Mouse (Mus musculus): ENCODE measurements around the gene AC153137.1. TPM values are rescaled to one million over a fixed set of nuclear protein-coding genes. Genes with fewer than 3 reads are reported as not detected.
"Not testable (repeated sequence)": the region's sequence is repeated elsewhere in the genome, so short reads cannot be mapped to it uniquely, and the experiment has no call there.

The AC153137.1 gene
- not detected for total RNA-seq (2021)

DNA sequence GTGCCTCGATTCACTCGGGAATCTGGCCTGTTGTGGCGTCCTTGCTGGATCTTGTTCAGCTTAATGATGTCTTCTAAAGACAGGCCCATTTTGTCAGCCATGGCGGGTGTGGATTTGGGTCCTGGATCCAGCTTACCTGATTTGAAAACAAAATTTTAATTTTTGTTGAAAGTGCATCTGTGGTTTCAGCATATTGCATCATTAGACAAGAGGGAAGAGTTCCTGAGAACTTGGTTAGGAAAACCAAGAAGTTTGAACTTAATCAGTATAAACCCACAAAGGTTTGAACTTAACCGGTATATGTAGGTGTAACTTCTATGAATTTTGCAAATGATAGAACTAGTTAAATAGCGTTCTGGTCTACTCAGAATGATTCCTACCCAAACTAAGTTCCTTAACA lies at the start of gene AC153137.1:
Gene AC153137.1, minus strand, starts transcription at position 101 of the 400 bp plus-strand sequence.
- intact Hi-C loops (cut with DNase I); DNase-seq (ENCODE audit: extremely low spot score in 1 of 2, low spot score in 2 of 2): not testable (repeated sequence)

DNA sequence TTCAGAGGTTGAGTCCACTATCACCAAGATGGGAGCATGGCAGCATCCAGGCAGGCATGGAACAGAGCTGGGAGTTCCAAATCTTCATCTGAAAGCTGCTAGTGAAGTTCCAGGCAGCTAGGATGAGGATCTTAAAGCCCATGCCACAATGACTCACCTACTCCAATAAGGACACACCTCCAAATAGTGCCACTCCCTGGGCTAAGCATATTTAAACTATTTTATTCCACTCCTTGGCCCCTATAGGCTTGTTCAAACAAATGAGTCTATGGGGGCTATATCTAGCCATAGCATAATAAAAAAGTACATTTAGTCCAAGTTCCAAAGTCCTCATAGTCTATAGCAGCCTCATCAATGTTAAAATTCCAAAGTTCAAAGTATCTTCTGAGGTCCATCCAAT lies 45.4 kb upstream of the AC153137.1 start:
- intact Hi-C loops (cut with DNase I), result no loop called here
- DNase-seq (ENCODE audit: extremely low spot score in 1 of 2, low spot score in 2 of 2), result no peak

DNA sequence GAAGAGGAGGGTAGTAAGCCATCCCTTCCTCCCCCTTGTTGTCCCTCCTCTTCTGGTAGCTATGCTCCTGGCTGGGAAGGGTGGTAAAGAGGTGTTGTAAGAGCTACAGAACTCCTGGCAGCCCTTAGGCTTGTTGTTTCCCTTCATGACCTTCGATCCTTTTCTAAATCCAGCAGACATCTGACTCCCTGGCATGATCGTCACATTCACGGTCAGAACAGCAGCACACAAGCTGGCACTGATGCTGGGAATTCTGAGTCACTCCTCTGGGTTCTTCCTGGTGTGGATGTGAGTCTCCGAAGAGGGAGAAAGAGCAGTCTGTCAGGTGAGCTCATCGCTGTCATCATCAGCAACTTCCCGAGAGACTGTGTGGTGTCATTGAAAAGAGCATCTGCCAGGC lies 41.5 kb upstream of the AC153137.1 start:
- DNase-seq (ENCODE audit: extremely low spot score in 1 of 2, low spot score in 2 of 2), result no peak
- intact Hi-C loops (cut with DNase I), result no loop called here

GRCm38 (mm10) chr1:31017377-31017776 lies 39.6 kb upstream of the AC153137.1 start:
- intact Hi-C loops (cut with DNase I), result no loop called here
- no peak for DNase-seq (ENCODE audit: extremely low spot score in 1 of 2, low spot score in 2 of 2)

DNA sequence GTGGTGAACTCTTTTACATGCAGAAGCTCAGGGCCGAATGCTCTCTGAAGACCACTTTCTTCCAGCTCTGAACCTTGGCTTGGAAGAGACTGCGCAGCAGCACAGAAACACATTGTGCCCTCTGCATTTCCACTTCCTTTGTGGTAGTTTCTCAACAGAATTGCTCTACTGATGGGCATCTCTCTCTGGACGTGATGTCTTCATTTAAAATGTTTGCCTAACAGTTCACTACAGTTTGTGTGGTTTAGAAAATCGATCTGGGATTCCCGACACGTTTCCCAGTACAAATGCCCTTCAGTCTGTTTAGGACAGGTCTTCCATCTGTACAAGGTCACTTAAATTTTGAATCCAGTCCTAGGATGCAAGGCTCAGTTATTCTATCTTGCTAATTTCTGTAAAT lies 38.3 kb upstream of the AC153137.1 start:
- intact Hi-C loops (cut with DNase I), result no loop called here
- no peak for DNase-seq (ENCODE audit: extremely low spot score in 1 of 2, low spot score in 2 of 2)

DNA sequence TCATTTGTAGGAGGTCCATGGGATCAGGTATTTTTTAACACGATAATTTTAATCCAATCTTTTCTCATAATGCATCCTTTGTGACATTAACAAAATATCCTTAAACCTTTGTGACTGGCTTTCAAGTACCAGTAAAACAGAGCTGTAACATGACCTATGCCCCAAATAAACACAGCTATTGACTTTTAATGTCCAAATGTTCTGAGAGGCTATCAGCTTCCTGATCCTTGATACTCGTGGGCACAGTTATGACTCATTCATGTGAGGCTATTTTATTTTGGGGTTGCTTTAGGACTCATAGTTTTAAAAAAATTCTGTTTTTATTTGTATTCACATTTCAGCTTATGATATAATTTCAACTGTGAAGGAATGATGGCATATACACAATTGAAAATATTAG lies 37.5 kb upstream of the AC153137.1 start:
- intact Hi-C loops (cut with DNase I), result no loop called here
- DNase-seq (ENCODE audit: extremely low spot score in 1 of 2, low spot score in 2 of 2), result no peak

GRCm38 (mm10) chr1:30977239-30977638 lies 529 bp downstream of the AC153137.1 start:
- intact Hi-C loops (cut with DNase I), result not testable (repeated sequence)
- peak in 1 of 2 experiments; percentile 38 for DNase-seq (ENCODE audit: extremely low spot score in 1 of 2, low spot score in 2 of 2)

DNA sequence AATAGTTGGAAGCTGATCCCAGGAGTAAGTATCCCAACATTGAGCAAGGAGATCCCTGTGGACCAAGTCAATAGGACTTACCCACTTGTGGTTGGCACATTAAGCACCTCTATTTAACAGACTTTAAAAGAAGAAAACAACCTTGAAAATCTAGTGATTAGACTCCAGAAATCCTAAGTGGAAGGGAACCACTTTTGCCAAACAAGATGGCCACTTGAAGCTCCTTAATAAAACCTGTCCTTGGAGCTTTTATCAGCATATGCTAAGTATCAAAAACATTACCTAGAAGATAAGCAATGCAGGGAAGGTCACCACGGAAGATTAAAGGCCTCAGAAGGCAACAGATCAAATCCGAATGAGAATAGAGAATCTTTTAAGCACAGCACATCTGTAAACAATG lies 26.0 kb downstream of the AC153137.1 start:
- DNase-seq (ENCODE audit: extremely low spot score in 1 of 2, low spot score in 2 of 2), result no peak
- intact Hi-C loops (cut with DNase I), result no loop called here

DNA sequence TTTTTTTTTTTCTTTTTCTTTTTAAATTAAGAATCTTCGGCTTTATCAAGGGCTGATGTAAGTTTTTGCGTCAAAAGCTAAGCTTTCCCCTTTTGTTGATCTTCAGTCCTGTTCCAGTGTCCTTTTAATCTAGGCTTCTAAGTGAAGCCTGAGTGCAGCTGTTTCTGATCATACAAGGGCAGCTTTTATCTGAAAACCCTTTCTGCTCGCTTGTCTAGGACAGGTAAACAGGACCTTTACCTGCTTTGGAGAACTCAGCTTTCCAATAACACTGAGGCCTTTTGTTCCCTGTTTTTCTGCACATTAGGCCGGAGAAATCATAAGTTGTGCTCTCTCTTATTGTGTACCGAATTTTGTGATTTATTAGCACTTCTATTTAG lies 27.3 kb downstream of the AC153137.1 start:
- intact Hi-C loops (cut with DNase I), result no loop called here
- no peak for DNase-seq (ENCODE audit: extremely low spot score in 1 of 2, low spot score in 2 of 2)

DNA sequence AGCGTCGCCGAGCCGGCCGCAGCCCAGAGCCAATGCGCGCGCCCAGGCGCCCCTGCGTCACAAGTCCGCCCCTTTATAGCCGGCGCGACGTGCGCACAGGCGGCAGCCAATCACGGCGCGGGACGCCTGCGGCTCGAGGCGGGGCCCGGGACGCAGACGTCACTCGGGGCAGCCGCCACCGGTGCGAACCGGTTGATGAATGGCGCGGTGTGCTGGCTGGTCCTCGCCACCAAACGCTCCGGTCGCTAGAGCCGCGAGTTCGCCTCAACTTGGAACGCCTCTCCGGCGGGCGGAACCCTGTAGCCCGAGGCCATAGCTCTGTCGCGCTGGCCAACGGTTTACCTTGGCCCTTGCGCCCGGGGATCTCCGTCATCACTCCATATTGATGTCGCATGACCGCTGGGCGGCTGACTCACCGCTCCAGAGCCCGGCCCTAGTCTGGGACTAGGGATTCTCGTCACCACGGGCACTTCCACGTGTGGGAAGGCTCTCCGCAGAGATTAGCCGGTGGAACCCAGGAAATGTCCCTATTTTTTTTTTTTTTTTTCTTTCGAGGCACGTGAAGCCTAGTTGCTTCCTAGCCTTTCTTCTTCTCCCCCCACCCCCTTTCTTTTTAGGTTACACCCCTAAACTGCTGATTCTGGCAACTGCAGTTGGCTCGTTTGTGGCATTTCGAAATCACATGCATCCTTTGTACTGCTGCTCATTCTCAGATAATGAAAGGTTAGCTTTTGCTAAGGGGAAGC lies 27.9 kb downstream of the AC153137.1 start:
- intact Hi-C loops (cut with DNase I), result loop anchor here (5.0 kb wide), 3 partner anchors 78 to 202 kb away; partner anchors contain the start of gene Phf3
- DNase-seq (ENCODE audit: extremely low spot score in 1 of 2, low spot score in 2 of 2), result peak; percentile 95 to 99

DNA sequence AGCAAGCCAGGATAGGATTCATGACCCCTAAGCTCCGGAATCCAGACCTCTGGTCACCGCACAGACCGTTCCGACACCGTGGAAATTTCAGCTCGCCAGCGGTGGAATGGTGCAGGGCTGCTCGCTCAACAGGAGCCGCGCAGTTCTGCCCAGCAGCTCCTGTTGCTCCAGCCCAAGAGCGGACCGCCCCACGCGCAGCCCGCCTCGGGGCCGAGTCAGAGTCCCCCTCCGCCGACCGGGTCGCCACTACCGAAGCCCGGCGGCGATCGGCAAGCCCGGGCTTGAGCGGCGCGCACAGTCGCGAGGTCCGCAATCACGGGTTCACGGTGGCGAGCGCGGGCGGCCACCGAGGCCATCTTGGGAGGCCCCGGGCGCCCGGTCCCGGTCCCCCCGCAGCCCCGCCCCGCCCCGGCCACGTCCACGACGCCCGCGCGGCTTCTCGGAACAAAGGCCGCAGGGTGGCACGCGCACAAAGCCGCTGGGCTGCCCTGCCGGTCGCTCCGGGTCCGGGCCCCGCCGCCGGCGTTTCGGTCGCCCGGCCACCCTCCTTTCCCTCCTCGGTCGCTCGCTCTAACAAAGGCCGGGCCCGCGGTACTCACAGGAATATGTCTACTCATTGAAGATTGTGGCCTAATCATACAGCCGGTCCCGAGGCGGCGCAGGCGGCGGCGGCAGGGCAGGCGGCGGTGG lies 28.7 kb downstream of the AC153137.1 start:
- intact Hi-C loops (cut with DNase I), result loop anchor here (5.0 kb wide), 3 partner anchors 77 to 203 kb away; partner anchors contain the start of gene Phf3

DNA sequence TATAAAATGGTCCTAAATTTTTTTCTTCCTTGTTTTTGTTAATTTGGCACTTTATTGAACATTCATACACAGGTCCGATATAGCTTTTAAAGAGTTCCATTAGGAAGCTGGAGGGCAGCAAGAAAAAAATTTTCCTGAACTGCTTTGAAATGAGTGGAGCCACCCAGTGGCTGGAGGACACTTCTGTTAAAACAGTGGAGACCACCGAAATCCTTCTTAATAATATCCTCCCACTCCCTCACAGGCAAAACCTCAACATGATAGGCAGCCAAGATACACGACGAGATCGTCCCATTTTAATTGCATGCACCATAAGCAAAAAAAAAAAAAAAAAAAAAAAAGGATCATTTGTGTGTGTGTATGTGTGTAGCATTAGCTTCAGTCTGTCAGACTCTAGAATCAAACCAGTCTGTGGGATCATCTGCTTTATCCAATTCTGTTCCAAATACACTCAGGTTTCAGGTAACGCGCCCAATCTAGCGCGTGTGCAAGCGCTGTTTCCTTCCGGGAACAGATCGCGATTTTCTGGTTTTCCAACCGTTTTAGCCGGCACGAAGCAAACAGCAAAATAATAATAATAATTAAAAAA lies 29.3 kb downstream of the AC153137.1 start:
- DNase-seq (ENCODE audit: extremely low spot score in 1 of 2, low spot score in 2 of 2), result peak; percentile 20 to 42
- intact Hi-C loops (cut with DNase I), result loop anchor here (5.0 kb wide), 3 partner anchors 76 to 204 kb away; partner anchors contain the start of gene Phf3

More for the DNA sequence above, 28.7 kb downstream of the AC153137.1 start:
- DNase-seq (ENCODE audit: extremely low spot score in 1 of 2, low spot score in 2 of 2), result peak; percentile 35 to 79

DNA sequence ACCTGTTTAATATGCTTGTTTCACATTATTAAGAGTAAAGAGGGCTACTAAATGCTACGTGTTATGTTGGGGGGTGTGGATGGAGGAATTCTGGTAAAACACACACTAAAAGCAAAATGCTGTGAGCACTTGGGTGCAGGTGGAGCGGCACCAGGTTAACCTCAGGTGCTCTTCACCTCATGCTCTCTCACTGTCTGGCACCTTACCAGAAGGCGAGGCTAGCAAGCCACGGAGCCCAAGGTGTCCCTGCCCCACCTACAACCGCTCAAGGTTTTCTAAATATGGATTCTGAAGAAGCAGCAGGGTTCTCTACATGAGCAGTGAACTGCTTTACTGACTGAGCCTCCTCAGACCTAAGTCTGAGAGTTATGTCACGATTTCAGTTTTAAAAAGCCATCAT lies 32.6 kb downstream of the AC153137.1 start:
- intact Hi-C loops (cut with DNase I), result loop anchor here (5.0 kb wide), 3 partner anchors 73 to 207 kb away; partner anchors contain the start of gene Phf3
- DNase-seq (ENCODE audit: extremely low spot score in 1 of 2, low spot score in 2 of 2), result no peak

DNA sequence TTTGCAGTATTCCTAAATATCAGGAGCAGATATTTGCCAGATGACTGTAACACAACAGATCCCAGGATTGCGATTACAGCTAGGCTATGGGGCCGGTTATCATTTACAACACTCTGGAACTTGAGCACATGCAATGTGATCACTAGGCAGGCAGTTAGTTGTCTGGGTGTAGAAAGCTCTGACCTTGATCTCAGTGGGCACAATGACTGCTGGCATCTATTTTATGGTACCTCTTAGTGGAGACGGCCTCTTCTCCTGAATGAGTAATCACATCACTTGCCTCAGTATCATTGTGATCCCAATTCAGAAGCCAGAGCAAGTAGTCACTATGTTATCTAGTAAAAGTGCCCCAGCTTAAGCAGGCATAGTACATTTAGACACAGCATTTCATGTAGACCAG lies 37.2 kb downstream of the AC153137.1 start:
- DNase-seq (ENCODE audit: extremely low spot score in 1 of 2, low spot score in 2 of 2), result no peak
- intact Hi-C loops (cut with DNase I), result no loop called here

- DNase-seq (ENCODE audit: extremely low spot score in 1 of 2, low spot score in 2 of 2), result no peak
- intact Hi-C loops (cut with DNase I), result loop anchor here (5.0 kb wide), 1 partner anchor 136 kb away; no protein-coding TSS in a partner anchor
These were observed 39.4 kb downstream of the AC153137.1 start for GRCm38 (mm10) chr1:30938392-30938791.

GRCm38 (mm10) chr1:30937396-30937965 lies 40.3 kb downstream of the AC153137.1 start:
- DNase-seq (ENCODE audit: extremely low spot score in 1 of 2, low spot score in 2 of 2), result no peak
- intact Hi-C loops (cut with DNase I), result loop anchor here (5.0 kb wide), 1 partner anchor 135 kb away; no protein-coding TSS in a partner anchor

GRCm38 (mm10) chr1:30936488-30936887 lies 41.3 kb downstream of the AC153137.1 start:
- intact Hi-C loops (cut with DNase I), result loop anchor here (5.0 kb wide), 1 partner anchor 134 kb away; no protein-coding TSS in a partner anchor
- no peak for DNase-seq (ENCODE audit: extremely low spot score in 1 of 2, low spot score in 2 of 2)

DNA sequence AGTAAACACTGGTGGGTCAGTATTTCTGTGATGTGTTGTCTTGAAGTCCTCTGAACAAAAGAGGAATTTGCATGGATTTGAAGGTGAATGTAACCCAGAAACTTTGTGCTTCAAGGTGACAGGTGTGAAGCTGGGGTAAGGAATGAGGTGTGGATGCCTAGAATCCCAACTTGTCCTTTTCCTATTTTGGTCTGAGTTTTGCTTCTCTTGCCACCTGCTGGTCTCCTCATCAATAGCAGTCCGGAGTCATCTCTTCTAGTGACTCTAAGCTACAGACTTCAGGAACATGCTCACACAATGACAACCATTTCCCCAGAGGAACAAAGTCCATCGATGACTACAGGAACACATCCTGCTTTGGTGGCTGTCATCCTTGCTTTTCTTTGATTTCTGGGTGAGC lies 46.9 kb downstream of the AC153137.1 start:
- DNase-seq (ENCODE audit: extremely low spot score in 1 of 2, low spot score in 2 of 2), result no peak
- intact Hi-C loops (cut with DNase I), result loop anchor here (5.0 kb wide), 1 partner anchor 154 kb away; no protein-coding TSS in a partner anchor

DNA sequence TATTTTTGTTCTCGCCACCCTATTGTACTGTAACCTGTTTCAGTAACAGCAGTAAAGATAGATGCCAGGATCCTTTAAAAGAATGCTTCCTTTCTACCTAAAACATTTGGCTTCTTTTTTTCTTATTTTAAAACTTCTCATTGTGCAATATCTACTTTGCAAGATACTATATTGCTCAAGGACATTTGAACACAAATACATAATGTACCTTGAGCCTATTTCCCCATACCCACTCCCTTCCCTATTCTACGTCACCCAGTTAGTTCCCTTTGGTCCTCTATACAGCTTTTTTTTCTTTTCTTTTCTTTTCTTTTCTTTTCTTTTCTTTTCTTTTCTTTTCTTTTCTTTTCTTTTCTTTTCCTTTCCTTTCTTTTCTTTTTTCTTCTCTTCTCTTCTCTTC lies 47.6 kb downstream of the AC153137.1 start:
- intact Hi-C loops (cut with DNase I), result loop anchor here (5.0 kb wide), 1 partner anchor 153 kb away; no protein-coding TSS in a partner anchor
- DNase-seq (ENCODE audit: extremely low spot score in 1 of 2, low spot score in 2 of 2), result no peak

All from left cerebral cortex, postnatal 10 days (tissue).